Comparison of ENCODE assay signal across 10 mouse cellular contexts in the genomic region with DNA sequence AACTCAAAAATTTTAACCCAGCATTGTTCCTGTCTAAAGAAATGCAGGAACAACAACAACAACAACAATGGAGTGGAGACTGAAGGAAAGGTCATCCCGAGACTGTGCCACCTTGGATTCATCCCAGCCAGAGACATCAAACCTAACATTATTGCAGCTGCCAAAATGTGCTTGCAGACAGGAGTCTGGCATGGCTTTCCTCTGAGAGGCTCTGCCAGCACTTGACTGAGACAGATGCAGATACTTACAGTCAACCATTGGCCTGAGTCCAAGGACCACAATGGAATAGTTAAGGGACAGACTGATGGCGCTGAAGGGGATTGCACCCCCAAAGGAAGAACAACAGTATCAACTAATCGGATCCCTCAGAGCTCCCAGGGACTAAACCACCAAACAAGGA.
A peak's percentile ranks its signal among the peaks of the same experiment; 100 is the strongest.
DNase-seq lines count a peak whose midpoint lies in the region; ATAC-seq lines count a peak whose summit lies in the region.
"Had no signal": no experiment of that assay in that cellular context is flagged by ENCODE, and none has a peak within 500 bp of the region (broad histone marks: within the 10 kb centered on the region; RNA-seq: fewer than 3 reads in every experiment).

No protein-coding gene starts in this region.

- no peak overlapping the region for H3K4me3 ChIP-seq in hindbrain, embryonic 16.5 days (ENCODE audit: low read length)
- H3K4me3 ChIP-seq in hindbrain, embryonic 11.5 days (ENCODE audit: low read depth, low read length): no peak overlapping the region
- H3K4me3 ChIP-seq in heart, embryonic 14.5 days (ENCODE audit: control insufficient read depth in 1 of 2, insufficient read depth in 1 of 2, low read depth in 1 of 2, low read length in 2 of 2): no peak overlapping the region
- H3K4me3 ChIP-seq: embryonic facial prominence, embryonic 12.5 days had no signal

- no peaks in the 10 kb centered on the region for H3K36me3 ChIP-seq in hindbrain, embryonic 16.5 days (ENCODE audit: control insufficient read depth, insufficient read depth, low read length)
- H3K36me3 ChIP-seq in hindbrain, embryonic 11.5 days (ENCODE audit: control insufficient read depth, insufficient read depth, low read length): no peaks in the 10 kb centered on the region
- H3K36me3 ChIP-seq in heart, embryonic 14.5 days (ENCODE audit: control insufficient read depth, insufficient read depth, low read length): no peaks in the 10 kb centered on the region
- H3K36me3 ChIP-seq: embryonic facial prominence, embryonic 12.5 days had no signal

- peak; percentile 50; the same call in 1 of the 2 replicates for ATAC-seq in hindbrain, embryonic 16.5 days
- no peak for ATAC-seq in hindbrain, embryonic 11.5 days (ENCODE audit: low FRiP score)
- peak; percentile 81 for ATAC-seq in heart, embryonic 14.5 days (ENCODE audit: insufficient number of reproducible peaks, insufficient read depth, low FRiP score, low read depth)

- no peak overlapping the region for H3K27ac ChIP-seq in hindbrain, embryonic 16.5 days (ENCODE audit: low read depth, low read length)
- no peak overlapping the region for H3K27ac ChIP-seq in hindbrain, embryonic 11.5 days (ENCODE audit: low read depth, low read length)
- H3K27ac ChIP-seq in heart, embryonic 14.5 days (replicated peaks in 1 of 2; ENCODE audit: control insufficient read depth in 1 of 2, insufficient read depth in 1 of 2, low read depth in 2 of 2, low read length in 2 of 2): peak overlapping the region in 1 of 2 experiments; percentile 16; a peak in 2 of 4 replicates
- H3K27ac ChIP-seq: embryonic facial prominence, embryonic 12.5 days had no signal

- H3K4me1 ChIP-seq in hindbrain, embryonic 16.5 days (ENCODE audit: control insufficient read depth, insufficient read depth, low read depth, low read length): no peaks in the 10 kb centered on the region
- H3K4me1 ChIP-seq in hindbrain, embryonic 11.5 days (replicated peaks; ENCODE audit: control insufficient read depth, insufficient read depth, low read length): no peaks in the 10 kb centered on the region
- peaks cover 8 to 11% of the 10 kb centered on the region in 2 experiments for H3K4me1 ChIP-seq in heart, embryonic 14.5 days (ENCODE audit: control insufficient read depth in 2 of 2, insufficient read depth in 2 of 2, low read length in 2 of 2)
- H3K4me1 ChIP-seq: embryonic facial prominence, embryonic 12.5 days had no signal

- H3K9ac ChIP-seq in hindbrain, embryonic 16.5 days (ENCODE audit: low read depth, low read length): no peak overlapping the region
- no peak overlapping the region for H3K9ac ChIP-seq in hindbrain, embryonic 11.5 days (ENCODE audit: low read depth, low read length)
- no peak overlapping the region for H3K9ac ChIP-seq in heart, embryonic 14.5 days (ENCODE audit: low read length)
- H3K9ac ChIP-seq: embryonic facial prominence, embryonic 12.5 days had no signal

- no peak overlapping the region for H3K4me2 ChIP-seq in hindbrain, embryonic 16.5 days (ENCODE audit: low read length)
- no peak overlapping the region for H3K4me2 ChIP-seq in hindbrain, embryonic 11.5 days (replicated peaks; ENCODE audit: low read depth, low read length)
- no peak overlapping the region for H3K4me2 ChIP-seq in heart, embryonic 14.5 days (ENCODE audit: low read length)
- H3K4me2 ChIP-seq: embryonic facial prominence, embryonic 12.5 days; liver, embryonic 11.5 days had no signal

- H3K9me3 ChIP-seq in hindbrain, embryonic 16.5 days (ENCODE audit: control insufficient read depth, low read length): no peaks in the 10 kb centered on the region
- no peaks in the 10 kb centered on the region for H3K9me3 ChIP-seq in hindbrain, embryonic 11.5 days (ENCODE audit: control insufficient read depth, low read length)
- H3K9me3 ChIP-seq in heart, embryonic 14.5 days (ENCODE audit: control insufficient read depth, low read length): no peaks in the 10 kb centered on the region
- H3K9me3 ChIP-seq: embryonic facial prominence, embryonic 12.5 days had no signal

- 49% methylated on average over 3 of the region's 3 CpGs for WGBS in hindbrain, embryonic 16.5 days
- 85% methylated on average over 3 of the region's 3 CpGs for WGBS in hindbrain, embryonic 11.5 days
- WGBS in heart, embryonic 14.5 days: 26% methylated on average over 3 of the region's 3 CpGs

- H3K27me3 ChIP-seq in hindbrain, embryonic 16.5 days (replicated peaks; ENCODE audit: control insufficient read depth, insufficient read depth, low read length): no peaks in the 10 kb centered on the region
- no peaks in the 10 kb centered on the region for H3K27me3 ChIP-seq in hindbrain, embryonic 11.5 days (ENCODE audit: control insufficient read depth, insufficient read depth, low read length)
- no peaks in the 10 kb centered on the region for H3K27me3 ChIP-seq in heart, embryonic 14.5 days (ENCODE audit: control insufficient read depth, insufficient read depth, low read length)
- H3K27me3 ChIP-seq: embryonic facial prominence, embryonic 12.5 days had no signal

- no peak for DNase-seq in hindbrain, embryonic 11.5 days (ENCODE audit: low spot score)
- DNase-seq in 3T3-L1 (ENCODE audit: low read depth, low spot score): peak; percentile 37
- DNase-seq in Muller cell, postnatal 12 days (ENCODE audit: inconsistent ontology term): peak; percentile 3
- no peak for DNase-seq in adrenal gland, adult (ENCODE audit: inconsistent age in 2 of 2, low spot score in 1 of 2)
- DNase-seq in adrenal gland, postnatal 10 days: no peak
- DNase-seq: cerebellum, adult 2 months had no signal

Comparison
In these comparisons a context has a peak if more than half of its experiments do, and no peak if none do; other contexts are left out.
1. DNase-seq: peak in 3T3-L1 (single experiment) and Muller cell, postnatal 12 days (single experiment); none in hindbrain, embryonic 11.5 days (single experiment), adrenal gland, adult (0 of 2) and adrenal gland, postnatal 10 days (single experiment).